Mouse (Mus musculus): ENCODE results near the gene Sebox.

Sebox gene

DNA sequence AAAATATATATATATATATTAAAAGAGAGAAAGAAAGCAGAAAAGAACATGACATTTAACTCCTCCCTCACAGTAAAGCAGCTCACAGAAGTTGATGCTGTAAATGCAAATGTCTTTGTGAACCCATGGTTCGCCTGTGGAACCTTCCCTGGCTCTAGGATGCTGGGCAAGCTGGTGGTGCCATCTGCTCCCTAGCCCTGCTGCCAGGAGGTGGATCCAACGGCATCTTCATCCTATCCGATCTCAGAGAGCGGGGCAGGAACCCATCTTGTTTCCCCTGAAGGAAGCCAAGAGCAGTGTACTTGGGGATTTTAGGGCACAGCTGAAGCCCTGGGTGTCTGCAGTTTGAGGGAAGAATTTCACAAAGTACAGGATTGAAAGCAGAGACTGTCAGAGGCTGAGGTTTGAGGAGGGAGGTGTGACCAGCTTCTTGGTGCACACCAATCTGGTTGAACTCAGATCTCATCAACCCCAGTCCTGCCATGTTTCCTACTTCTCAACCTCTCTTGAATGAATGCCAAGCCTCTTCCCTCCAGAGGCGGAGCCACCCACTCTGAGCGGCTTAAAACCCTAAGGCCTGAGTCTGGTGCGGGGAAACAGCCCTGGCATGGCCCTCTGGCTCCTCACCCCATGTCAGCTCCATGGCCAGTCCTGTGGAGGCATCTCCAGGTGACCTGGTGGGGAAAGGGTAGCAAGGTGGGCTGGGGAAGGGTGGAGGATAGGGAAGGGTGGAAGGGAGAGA lies at the start of gene Sebox:
Gene Sebox (plus strand): TSS at position 539 of the 742 bp plus-strand sequence.
- no peak for DNase-seq (ENCODE audit: low read depth, low spot score)

DNA sequence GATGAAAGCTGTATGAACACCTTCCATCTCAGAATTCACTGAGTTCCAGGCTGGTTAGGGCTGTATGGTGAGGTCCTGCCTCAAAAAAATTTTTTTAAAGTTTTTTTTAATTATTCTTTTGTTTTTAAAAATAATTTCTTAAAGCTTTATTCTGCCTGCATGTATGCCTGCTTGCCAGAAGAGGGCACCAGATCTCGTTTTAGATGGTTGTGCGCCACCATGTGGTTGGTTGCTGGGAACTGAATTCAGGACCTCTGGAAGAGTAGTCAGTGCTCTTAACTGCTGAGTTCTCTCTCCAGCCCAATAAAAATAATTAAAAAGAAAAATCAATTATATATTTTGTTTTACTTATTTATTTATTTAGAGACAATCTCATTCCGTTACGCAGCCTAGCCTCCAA lies 49.6 kb upstream of the Sebox start:
- DNase-seq (ENCODE audit: low read depth, low spot score) = peak; percentile 17

DNA sequence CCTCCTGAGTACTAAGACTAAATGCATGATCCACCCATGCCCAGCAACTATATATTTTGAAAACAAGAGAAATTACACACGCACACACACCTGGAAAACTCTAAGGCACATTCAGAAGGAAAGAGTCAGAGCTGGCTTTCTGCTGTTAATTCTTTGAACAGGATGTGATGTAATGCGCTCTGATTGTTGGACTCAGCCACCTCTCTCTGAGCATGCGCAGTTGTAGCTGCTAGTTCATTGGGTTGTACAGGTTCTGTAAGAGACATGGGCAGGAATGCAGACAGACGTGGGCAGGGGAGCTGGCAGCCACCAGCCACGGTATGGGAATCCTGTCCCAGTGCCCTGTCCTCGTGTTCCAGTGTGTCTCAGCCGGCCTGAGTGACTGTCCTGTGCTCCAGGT lies 49.0 kb upstream of the Sebox start:
- no peak for DNase-seq (ENCODE audit: low read depth, low spot score)

DNA sequence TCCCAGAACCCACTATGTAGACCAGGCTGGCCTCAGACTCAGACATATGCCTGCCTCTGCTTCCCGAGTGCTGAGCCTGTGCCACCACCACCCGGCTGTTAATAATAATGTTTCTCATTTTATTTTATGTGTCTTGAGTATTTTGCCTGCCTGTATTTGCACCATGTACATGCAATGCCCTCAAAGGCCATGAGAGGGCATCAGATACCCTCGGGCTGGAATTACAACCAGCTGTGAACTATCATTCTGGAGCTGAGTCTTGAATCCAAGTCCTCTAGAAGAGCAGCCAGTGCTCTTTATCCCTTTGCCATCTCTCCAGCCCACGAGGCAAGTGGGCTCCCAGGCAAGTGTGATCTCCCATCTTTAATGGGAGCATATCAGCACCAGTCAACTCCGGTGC lies 47.9 kb upstream of the Sebox start:
- DNase-seq (ENCODE audit: low read depth, low spot score) = no peak

DNA sequence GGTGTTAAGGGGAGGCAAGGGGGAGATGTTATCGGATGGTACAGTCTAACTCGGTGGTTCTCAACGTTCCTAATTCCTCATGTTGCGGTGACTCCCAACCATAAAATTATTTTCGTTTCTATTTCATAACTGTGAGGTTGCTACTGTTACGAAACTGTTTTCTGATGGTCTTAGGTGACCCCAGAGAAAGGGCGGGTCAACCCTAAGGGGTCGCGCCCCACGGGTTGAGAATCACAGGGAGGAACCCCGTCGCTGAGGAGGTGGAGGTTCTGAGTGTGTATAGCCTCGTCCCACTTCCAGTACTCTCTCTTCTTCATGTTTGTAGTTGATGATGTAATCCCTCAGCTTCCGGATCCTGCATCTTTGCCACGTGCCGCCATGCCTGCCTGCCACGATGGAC lies 44.5 kb upstream of the Sebox start:
- no peak for DNase-seq (ENCODE audit: low read depth, low spot score)

DNA sequence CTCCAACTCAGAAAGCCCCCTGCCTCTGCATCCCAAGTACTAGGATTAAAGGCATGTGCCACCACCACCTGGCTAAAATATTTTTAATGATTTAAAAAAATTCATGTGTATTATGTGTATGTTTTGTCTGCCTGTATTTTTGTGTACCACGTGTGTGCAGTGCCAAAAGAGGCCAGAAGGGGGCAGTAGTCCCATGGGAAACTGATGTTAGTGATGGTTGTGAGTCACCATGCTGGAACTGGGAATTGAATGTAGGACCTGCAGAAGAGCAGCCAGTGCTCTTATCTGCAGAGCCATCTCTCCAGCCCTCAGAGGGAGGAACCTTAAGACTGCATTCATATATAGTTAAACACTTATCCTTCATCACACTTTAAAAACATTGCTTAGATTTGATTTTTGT lies 41.4 kb upstream of the Sebox start:
- DNase-seq (ENCODE audit: low read depth, low spot score) = no peak

DNA sequence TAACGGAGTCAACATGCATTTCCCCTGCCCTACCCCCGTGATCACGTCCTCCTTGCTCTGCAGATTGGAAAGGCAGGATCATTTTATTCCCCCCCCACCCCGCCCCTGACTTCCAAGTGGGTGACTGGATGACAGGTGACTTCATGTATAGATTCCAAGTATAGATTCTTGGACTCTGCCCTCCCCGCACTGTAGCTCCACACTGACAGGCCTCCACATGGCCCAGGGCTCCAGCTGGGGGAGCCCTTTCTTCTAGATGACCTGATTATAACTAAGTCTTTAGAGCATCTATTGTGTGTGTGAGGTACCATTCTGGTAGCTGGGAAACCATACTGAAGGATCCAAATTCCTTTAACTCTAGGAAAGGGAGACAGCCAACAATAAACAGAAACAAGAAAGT lies 40.6 kb upstream of the Sebox start:
- no peak for DNase-seq (ENCODE audit: low read depth, low spot score)

DNA sequence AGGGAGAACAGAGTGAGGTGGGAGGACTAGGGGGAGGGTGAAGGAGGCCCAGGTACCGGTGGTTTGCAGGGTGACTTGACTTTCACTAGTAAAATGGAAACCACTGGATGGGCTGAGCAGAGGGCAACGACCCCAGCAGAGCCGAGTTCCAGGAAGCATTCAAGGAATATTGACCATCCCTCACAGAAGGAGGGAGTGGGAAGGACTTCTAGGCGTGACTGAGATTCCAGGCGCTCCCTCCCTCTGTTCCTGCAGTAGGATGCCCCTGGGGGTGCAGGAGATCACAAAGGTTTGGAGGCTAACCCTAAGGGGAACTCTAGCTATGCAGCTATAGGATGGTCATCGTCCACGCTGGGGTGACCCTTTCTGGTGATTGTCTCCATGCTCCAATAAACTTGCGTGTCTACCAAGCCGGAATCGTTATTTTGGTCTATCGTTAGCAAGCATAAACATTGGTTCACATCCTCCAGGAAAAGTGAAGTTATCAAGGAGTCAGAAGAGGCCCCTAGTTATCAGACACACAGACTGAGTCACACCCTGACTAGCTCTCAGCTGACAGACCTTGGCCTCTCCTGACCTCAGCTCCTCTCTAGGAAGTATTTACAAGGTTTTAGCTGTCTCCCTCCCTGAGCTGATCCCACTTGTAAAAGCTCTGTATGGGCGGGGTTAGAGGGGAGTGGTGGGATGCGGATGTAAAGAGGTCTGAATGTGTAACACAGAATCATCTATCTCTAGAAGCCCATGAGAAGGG lies 39.8 kb upstream of the Sebox start:
- DNase-seq (ENCODE audit: low read depth, low spot score) = no peak

DNA sequence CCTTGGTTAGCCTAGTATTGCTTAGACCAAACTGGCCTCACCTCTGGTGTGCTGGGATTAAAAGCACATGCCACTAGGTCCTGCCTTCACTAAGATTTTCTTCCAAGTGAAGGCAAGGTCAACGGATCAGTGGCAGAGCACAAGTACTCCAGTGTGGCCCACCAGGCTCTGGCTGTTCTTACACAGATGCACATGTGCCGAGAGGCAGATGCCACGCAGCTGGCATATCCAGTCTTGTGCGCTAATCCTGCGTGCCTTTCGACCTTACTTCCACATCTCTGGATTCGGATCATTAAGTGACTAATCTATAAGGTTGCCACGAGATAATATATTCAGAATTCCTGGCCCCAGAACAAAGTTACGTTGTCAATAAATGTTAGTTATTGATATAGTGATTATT lies 38.1 kb upstream of the Sebox start:
- DNase-seq (ENCODE audit: low read depth, low spot score) = no peak

DNA sequence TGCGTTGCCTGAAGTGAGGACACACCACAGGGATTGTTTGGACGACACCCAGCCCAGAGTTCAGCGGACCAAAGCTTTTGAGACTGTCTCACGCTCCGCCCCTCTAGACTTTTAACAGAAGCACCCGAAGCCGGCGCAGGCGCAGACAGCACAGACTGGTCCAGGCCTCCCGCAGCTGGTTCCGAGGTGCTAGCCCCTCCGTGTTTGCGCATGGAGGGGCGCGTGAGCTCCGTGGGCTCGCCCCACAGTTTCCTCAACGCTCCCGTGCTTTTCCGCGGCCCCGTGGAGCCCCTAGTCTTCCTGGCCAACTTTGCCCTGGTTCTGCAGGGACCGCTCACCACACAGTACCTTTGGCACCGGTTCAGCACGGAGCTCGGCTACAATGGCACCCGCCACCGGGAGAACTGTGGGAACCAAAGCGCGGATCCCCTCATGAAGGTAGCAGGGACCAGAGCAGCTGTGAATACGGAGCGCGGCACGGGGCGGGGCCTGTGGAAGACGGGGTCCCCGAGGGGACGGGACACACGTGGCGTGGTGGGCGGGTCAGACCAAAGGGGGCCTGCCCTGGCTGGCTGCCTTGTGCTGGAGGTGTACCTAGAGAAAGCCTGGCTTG lies 37.6 kb upstream of the Sebox start, which contains the start of gene Slc46a1:
Gene Slc46a1 (plus strand): TSS at position 130 of the 613 bp plus-strand sequence.
- peak; percentile 52 for DNase-seq (ENCODE audit: low read depth, low spot score)

DNA sequence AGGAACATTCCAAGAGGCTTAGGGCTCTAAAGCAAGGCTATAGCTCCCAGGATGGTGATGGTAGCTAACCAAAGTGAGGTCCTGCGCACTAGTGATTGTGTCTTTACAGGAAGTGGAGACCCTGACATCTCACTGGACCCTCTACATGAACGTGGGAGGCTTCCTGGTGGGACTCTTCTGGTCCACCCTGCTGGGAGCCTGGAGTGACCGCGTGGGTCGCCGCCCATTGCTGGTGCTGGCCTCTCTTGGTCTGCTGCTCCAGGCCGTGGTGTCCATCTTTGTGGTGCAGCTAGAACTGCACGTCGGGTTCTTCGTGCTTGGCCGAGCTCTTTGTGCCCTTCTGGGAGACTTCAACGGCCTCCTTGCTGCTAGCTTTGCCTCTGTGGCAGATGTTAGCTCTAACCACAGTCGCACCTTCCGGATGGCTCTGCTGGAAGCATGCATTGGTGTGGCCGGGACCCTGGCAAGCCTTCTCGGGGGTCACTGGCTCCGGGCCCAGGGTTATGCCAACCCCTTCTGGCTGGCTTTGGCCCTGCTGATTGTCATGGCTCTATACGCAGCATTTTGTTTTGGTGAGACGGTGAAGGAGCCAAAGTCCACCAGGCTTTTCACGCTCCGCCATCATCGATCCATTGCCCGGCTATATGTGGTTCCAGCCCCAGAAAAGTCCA lies 36.9 kb upstream of the Sebox start:
- no peak for DNase-seq (ENCODE audit: low read depth, low spot score)

DNA sequence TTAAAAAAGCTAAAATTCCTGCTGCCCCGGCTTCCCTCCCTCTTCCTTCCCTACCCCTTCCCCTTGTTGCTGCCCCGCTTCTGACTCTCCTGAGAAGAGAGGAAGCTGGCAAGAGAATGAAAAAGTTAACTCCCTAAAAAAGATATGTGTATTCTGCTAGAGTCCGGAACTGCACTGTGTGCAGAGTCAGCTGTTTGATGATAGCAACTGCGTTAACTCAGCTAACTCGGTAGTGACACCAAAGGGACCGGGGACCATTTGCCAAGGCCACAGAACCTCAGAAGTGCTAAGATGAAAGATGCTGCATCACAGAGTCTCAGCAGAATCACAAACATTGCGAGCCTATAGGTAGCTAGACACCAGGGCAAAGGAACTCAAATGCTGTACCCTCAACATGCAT lies 35.7 kb upstream of the Sebox start:
- DNase-seq (ENCODE audit: low read depth, low spot score) = no peak

DNA sequence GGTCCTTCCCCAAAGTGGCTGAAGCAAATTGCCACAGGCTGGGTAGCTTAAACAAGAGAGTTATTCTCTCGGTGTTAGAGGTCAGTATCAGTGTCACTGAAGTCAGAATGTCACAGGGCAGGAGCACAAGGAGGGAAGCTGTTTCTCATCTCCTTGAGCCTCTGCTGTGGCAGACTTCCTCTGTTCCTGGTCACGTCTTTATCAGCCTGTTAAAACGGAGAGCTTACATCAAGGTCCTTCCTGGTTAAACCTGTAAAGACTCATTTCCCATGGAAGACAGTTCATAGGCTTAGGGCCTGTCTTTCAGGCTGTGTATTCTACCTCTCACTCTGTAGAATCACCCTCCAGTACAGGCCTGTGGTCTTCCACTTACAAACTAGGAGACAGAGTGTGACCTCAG lies 35.3 kb upstream of the Sebox start:
- DNase-seq (ENCODE audit: low read depth, low spot score) = no peak

DNA sequence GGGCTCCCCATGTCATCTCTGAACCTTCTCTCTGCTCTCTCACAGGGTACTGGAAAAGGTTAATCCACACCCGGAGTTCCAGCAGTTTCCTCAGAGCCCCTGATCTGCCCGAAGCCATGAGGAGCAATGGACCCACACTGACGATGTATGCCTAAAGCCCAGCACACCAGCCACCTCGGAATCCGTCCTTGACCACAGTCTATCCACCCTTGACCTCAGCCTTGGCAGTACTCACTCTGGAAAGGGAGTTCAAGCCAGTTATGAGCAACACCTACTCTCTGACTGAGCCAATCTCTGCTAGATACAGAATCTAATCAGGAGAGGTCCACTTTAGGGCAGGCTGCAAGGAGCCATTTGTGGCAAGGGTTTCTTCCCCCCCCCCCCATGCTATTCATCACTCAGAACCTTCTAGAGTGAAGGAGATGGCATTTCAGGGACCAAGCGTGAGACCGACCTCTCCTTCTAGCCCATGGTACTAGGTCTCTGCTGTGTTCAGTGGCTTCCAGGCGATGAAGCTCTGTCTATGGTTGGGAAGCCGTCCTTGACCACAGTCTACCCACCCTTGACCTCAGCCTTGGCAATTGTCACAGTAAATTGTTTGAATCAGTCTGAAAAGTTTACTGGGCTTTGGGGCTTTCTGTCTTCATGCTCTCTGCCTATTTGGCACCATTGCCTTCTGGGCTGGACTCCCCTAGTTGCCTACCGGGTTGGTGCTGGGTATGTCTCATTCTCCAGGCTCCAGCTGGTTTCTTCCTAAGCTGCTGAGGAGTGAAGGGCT lies 31.7 kb upstream of the Sebox start:
- no peak for DNase-seq (ENCODE audit: low read depth, low spot score)

DNA sequence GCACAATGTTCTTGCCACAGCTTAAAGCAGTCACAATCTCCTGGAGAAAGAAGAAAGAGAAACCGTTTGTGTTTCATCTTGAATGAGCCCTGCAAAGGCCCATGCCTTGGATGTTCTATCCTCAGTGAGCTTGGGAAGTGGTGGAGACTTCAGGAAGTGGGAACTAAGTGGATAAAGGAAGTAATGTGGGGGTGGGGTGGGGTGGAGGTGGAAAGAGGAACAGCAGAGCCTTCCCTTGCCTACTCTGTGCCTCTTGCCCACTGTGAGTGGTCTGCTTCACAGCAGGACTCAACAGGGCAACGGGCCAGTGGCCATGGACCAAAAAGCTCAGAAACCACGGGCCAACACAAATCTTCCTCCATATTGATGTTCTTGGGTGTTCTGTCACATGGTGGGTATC lies 28.0 kb upstream of the Sebox start:
- no peak for DNase-seq (ENCODE audit: low read depth, low spot score)

DNA sequence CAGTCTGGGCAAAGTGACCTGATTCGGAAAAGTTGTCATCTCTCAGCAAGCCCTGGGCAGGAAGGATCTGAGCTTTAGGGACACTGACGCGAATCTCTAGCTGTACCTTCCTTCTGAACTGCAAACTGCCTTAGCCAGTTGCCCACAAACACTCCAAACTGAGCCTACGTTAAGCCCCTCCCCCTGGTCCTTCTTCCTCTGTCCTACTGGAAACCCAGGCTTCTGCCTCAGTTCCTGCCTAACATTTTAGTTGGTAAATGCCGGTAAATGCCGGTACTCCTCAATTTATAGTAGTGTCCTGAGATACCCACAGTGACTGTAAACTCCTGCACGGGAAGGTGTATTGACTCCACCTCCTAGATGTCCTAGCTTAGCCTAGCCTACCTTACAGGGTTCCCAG lies 19.6 kb upstream of the Sebox start:
- DNase-seq (ENCODE audit: low read depth, low spot score) = no peak

DNA sequence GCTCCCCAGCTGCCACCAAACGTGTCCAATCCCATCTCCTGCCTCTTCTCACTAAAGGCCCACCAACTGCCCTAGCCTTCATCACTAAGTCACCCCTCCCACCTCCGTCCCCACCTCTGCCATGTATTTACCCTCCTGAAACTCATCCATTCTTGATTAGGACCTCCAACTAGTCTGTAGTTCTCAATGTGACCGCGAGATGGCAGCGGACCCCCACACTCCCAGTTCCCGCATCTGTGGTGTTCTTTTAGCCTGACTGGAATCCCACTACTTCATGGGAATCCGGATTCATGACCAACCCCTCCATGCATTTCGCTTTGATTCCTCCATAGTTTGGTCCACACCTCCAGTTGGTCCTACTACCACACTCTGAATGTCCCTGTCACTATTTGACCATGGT lies 15.1 kb upstream of the Sebox start:
- no peak for DNase-seq (ENCODE audit: low read depth, low spot score)

DNA sequence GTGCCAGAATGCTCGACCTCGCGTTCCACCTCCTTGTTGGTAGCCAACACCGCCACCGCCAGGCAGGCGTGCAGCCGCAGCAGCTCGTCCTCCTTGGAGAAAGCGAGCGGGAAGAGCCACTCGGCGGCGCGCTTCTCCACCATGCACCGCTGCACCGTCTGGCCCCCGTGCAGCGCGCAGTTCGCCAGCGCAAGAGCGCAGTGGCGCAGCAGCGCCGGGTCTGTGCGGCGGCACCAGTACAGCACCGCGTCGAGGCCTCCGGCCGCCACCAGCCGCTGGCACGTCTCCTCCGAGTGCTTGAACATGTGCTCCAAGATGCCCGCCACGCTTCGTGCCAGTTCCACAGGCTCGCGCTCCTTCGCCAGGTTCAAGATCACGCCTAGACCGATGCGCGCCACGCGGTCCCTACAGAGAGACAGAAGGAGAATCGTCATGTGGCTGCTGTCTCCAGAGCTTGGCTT lies 12.4 kb upstream of the Sebox start:
- no peak for DNase-seq (ENCODE audit: low read depth, low spot score)

DNA sequence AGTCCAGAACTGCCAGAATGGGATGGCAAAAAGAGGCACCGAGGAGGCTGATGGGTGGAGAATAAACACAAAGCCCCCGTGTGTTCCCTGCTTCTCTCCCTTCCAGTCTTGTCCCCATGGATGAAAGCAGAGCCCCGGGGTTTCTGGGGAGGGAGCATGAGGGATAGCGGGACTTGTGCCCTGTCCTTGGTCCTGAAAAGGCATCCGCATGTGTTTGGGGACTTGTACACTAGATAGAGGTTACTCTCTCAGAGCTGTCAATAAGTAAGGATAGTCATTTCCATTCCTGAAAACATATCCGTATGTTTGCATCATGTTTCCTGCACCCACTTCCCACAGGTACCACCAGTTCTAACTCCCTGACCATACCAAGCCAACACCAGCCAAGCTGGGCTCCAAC lies 7.3 kb upstream of the Sebox start:
- DNase-seq (ENCODE audit: low read depth, low spot score) = no peak

DNA sequence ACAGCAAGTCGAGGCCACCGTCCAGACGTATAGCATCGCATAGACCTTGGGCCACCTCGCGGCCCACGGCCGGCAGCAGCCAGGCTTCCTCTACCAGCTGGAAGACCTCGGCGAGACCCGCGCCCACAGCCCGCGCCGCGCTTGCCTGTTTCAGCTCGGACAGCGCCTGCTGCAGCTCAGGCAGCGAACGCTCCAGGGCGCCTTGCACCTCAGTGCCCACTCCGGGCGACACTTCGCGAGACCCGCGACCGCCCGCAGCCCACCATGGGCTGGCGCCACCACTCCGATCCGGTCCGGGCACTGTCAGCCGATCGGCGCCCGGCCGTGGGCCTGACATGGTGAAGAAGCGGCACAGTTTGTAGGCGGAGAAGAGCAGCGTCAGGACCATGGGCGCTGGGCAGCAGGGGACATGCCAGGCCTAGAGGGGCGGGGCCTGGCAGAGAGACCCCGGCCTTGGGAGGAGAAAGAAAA lies 6.1 kb upstream of the Sebox start:
- DNase-seq (ENCODE audit: low read depth, low spot score) = no peak

All from skeletal muscle tissue, adult 2 months (tissue).